Mouse (Mus musculus) large intestine, adult 2 months (tissue): ENCODE measurements around the gene Lfng. TPM values are rescaled to one million over a fixed set of nuclear protein-coding genes. Genes with fewer than 3 reads are reported as not detected.

Experiments
- DNase-seq: peaks from one replicate; pipeline ENCODE4 v3.0.0-alpha.2; 2012; ENCODE audit warnings: low read depth, low spot score
- WGBS: fragments of 180-500 bp; shearing (Covaris S2); methylation state at CpG from one replicate; pipeline ENCODE4 v1.1.7; 2018; 5-methylcytosine and 5-hydroxymethylcytosine counted together
- polyA plus RNA-seq: library from polyadenylated mRNA; depleted of rRNA; stranded (reverse); fragments of >200 nt; gene quantifications from 2 replicates; pipeline ENCODE4 v1.2.3, GENCODE M21; 2012

The Lfng gene
- polyA plus RNA-seq, 1 experiment, result 32.6 TPM

- DNase-seq, result no peak
- 68% methylated on average over 18 of the region's 18 CpGs for WGBS
Measured at GRCm38 (mm10) chr5:140612191-140612590, 5.1 kb downstream of the Lfng start.

GRCm38 (mm10) chr5:140614141-140614540 lies 7.0 kb downstream of the Lfng start:
- no peak for DNase-seq
- WGBS, result 92% methylated on average over 10 of the region's 10 CpGs

GRCm38 (mm10) chr5:140614837-140615236 lies 7.7 kb downstream of the Lfng start:
- 86% methylated on average over 4 of the region's 4 CpGs for WGBS
- DNase-seq, result no peak

- WGBS, result 80% methylated on average over 10 of the region's 10 CpGs
- no peak for DNase-seq
Measured at GRCm38 (mm10) chr5:140615321-140616109, 8.4 kb downstream of the Lfng start.

GRCm38 (mm10) chr5:140616110-140616503 lies 9.0 kb downstream of the Lfng start:
- DNase-seq, result no peak
- 76% methylated on average over 6 of the region's 6 CpGs for WGBS

- no peak for DNase-seq
- 60% methylated on average over 9 of the region's 9 CpGs for WGBS
Measured at GRCm38 (mm10) chr5:140616691-140617090, 9.6 kb downstream of the Lfng start.

GRCm38 (mm10) chr5:140617714-140618113 lies 10.6 kb downstream of the Lfng start:
- WGBS, result 64% methylated on average over 5 of the region's 5 CpGs
- DNase-seq, result no peak

GRCm38 (mm10) chr5:140619151-140619771 lies 12.1 kb downstream of the Lfng start:
- DNase-seq, result no peak
- 16% methylated on average over 6 of the region's 6 CpGs for WGBS

GRCm38 (mm10) chr5:140619895-140620736 lies 13.0 kb downstream of the Lfng start:
- no peak for DNase-seq
- WGBS, result 53% methylated on average over 7 of the region's 7 CpGs

GRCm38 (mm10) chr5:140621092-140621491 lies 14.0 kb downstream of the Lfng start:
- DNase-seq, result no peak
- 91% methylated on average over 9 of the region's 9 CpGs for WGBS

- 75% methylated on average over 10 of the region's 10 CpGs for WGBS
- DNase-seq, result no peak
Measured at GRCm38 (mm10) chr5:140621517-140621916, 14.4 kb downstream of the Lfng start.

- 45% methylated on average over 23 of the region's 23 CpGs for WGBS
- DNase-seq, result no peak
Measured at GRCm38 (mm10) chr5:140622978-140623670, 16.0 kb downstream of the Lfng start.

GRCm38 (mm10) chr5:140623791-140624190 lies 16.7 kb downstream of the Lfng start:
- WGBS, result 46% methylated on average over 4 of the region's 4 CpGs
- no peak for DNase-seq

GRCm38 (mm10) chr5:140624238-140624637 lies 17.1 kb downstream of the Lfng start:
- 55% methylated on average over 5 of the region's 5 CpGs for WGBS
- DNase-seq, result no peak

- DNase-seq, result no peak
- WGBS, result 96% methylated on average over 13 of the region's 13 CpGs
Measured at GRCm38 (mm10) chr5:140624961-140625360, 17.8 kb downstream of the Lfng start.

- WGBS, result 96% methylated on average over 5 of the region's 5 CpGs
- no peak for DNase-seq
Measured at GRCm38 (mm10) chr5:140627580-140627979, 20.5 kb downstream of the Lfng start.

- WGBS, result 89% methylated on average over 9 of the region's 9 CpGs
- no peak for DNase-seq
Measured at GRCm38 (mm10) chr5:140628995-140629394, 21.9 kb downstream of the Lfng start.

GRCm38 (mm10) chr5:140633432-140633831 lies 26.3 kb downstream of the Lfng start:
- no peak for DNase-seq
- WGBS, result 79% methylated on average over 7 of the region's 7 CpGs

GRCm38 (mm10) chr5:140634798-140635722 lies 27.9 kb downstream of the Lfng start:
- no peak for DNase-seq

More at GRCm38 (mm10) chr5:140634798-140635722, 27.9 kb downstream of the Lfng start:
- 92% methylated on average over 26 of the region's 26 CpGs for WGBS
